Mouse (Mus musculus) heart, postnatal 0 days (tissue): ENCODE results near the gene Nsd2. TPM values are rescaled to one million over a fixed set of nuclear protein-coding genes. Genes with fewer than 3 reads are reported as not detected.

Experiments
- ATAC-seq: fragments of 200-750 bp; cut with Nextera tagmentation; 2 replicates; pipeline ENCODE4 v1.8.0; 2017; ENCODE audit warnings: low read depth, moderate number of reproducible peaks, moderate library complexity; ENCODE audit not compliant: insufficient read depth
- DNase-seq: peaks from one replicate; pipeline ENCODE4 v3.0.0-alpha.2; 2016; ENCODE audit warnings: low spot score
- H3K27ac ChIP-seq: fragments of 300-500 bp; sonication (generic); 2 replicates; pipeline ENCODE4 v1.5.1; 2014; ENCODE audit warnings: low read depth, mild to moderate bottlenecking
- H3K27me3 ChIP-seq: fragments of 300-500 bp; sonication (generic); 2 replicates; pipeline ENCODE4 v1.6.1; 2014; ENCODE audit warnings: low read length, mixed read lengths; ENCODE audit not compliant: control insufficient read depth, insufficient read depth
- H3K36me3 ChIP-seq: fragments of 300-500 bp; sonication (generic); replicated peaks from 2 replicates; pipeline ENCODE4 v1.6.1; 2014; ENCODE audit warnings: low read length, mixed read lengths; ENCODE audit not compliant: control insufficient read depth, insufficient read depth
- H3K4me1 ChIP-seq: fragments of 300-500 bp; sonication (generic); 2 replicates; pipeline ENCODE4 v1.6.1; 2014; ENCODE audit warnings: antibody characterized with exemption; ENCODE audit not compliant: control insufficient read depth, insufficient read depth
- H3K4me2 ChIP-seq: fragments of 300-500 bp; sonication (generic); 2 replicates; pipeline ENCODE4 v1.6.1; 2014; ENCODE audit warnings: low read depth, mild to moderate bottlenecking, low read length, moderate library complexity
- H3K4me3 ChIP-seq: fragments of 300-500 bp; sonication (generic); 2 replicates; pipeline ENCODE4 v1.5.1; 2014; ENCODE audit warnings: low read depth, low read length
- H3K9ac ChIP-seq: fragments of 300-500 bp; sonication (generic); replicated peaks from 2 replicates; pipeline ENCODE4 v1.6.1; 2014; ENCODE audit warnings: low read depth, low read length, mixed read lengths
- H3K9me3 ChIP-seq: fragments of 300-500 bp; sonication (generic); replicated peaks from 2 replicates; pipeline ENCODE4 v1.6.1; 2016; ENCODE audit warnings: low read length; ENCODE audit not compliant: control insufficient read depth
- CTCF ChIP-seq: IDR thresholded peaks from 2 replicates; pipeline ENCODE4 v1.5.1; 2016; ENCODE audit warnings: antibody characterized with exemption, control low read depth, low read depth
- EP300 ChIP-seq: IDR thresholded peaks from 2 replicates; pipeline ENCODE4 v1.6.1; 2016; ENCODE audit warnings: antibody characterized with exemption, low read depth
- WGBS: fragments of 180-500 bp; shearing (Covaris S2); extraction: QIAGEN DNeasy Blood & Tissue Kit; methylation state at CpG from one replicate; pipeline ENCODE4 v1.1.7; 2014; 5-methylcytosine and 5-hydroxymethylcytosine counted together
- polyA plus RNA-seq: library from polyadenylated mRNA; unstranded; fragments of >200 nt; fragmentation: Nextera tagmentation; extraction: Ambion mirVana; gene quantifications from 2 replicates; pipeline ENCODE4 v1.2.1, GENCODE M21; 2015
- total RNA-seq: library from RNA; depleted of rRNA; stranded (reverse); fragments of >200 nt; gene quantifications from 2 replicates; pipeline ENCODE4 v1.2.3, GENCODE M21; 2014; ENCODE audit warnings: low replicate concordance

The Nsd2 gene
- total and polyA plus RNA-seq, 2 experiments from 2014 or later, result 11.2 to 13.6 TPM

- TF ChIP-seq EP300 (no peak), CTCF (no peak)
- DNase-seq, result no peak
- no peaks in the 10 kb centered on the region for H3K36me3 ChIP-seq
- H3K9me3 ChIP-seq, result no peaks in the 10 kb centered on the region
- no peak overlapping the region for H3K4me2 ChIP-seq
- WGBS, result 81% methylated on average over 8 of the region's 8 CpGs
- no peak overlapping the region for H3K4me3 ChIP-seq
- H3K4me1 ChIP-seq, result 0 out of 2 replicates have a peak, but pooled peaks cover 9% of the 10 kb centered on the region
- H3K9ac ChIP-seq, result no peak overlapping the region
- H3K27ac ChIP-seq, result no peak overlapping the region
- H3K27me3 ChIP-seq, result no peaks in the 10 kb centered on the region
- no peak for ATAC-seq
Measured at GRCm38 (mm10) chr5:33828107-33828506, 7.6 kb downstream of the Nsd2 start.

GRCm38 (mm10) chr5:33829958-33830357 is 9.4 kb downstream of the Nsd2 start:
- H3K4me3 ChIP-seq, result no peak overlapping the region
- no peaks in the 10 kb centered on the region for H3K9me3 ChIP-seq
- H3K36me3 ChIP-seq, result no peaks in the 10 kb centered on the region
- no peaks in the 10 kb centered on the region for H3K27me3 ChIP-seq
- DNase-seq, result no peak
- H3K9ac ChIP-seq, result no peak overlapping the region
- H3K4me1 ChIP-seq, result 0 out of 2 replicates have a peak, but pooled peaks cover 9% of the 10 kb centered on the region
- WGBS, result 78% methylated on average over 3 of the region's 3 CpGs
- no peak overlapping the region for H3K4me2 ChIP-seq
- H3K27ac ChIP-seq, result no peak overlapping the region
- TF ChIP-seq CTCF, result no peak
- TF ChIP-seq EP300, result no peak
- no peak for ATAC-seq

GRCm38 (mm10) chr5:33830832-33831231 is 10.3 kb downstream of the Nsd2 start:
- H3K36me3 ChIP-seq, result no peaks in the 10 kb centered on the region
- no peaks in the 10 kb centered on the region for H3K9me3 ChIP-seq
- DNase-seq (no peak), ATAC-seq (no peak)
- 0 out of 2 replicates have a peak, but pooled peaks cover 9% of the 10 kb centered on the region for H3K4me1 ChIP-seq
- H3K27ac ChIP-seq, result no peak overlapping the region
- no peak overlapping the region for H3K4me2 ChIP-seq
- no peak overlapping the region for H3K9ac ChIP-seq
- WGBS, result 85% methylated on average over 1 of the region's 1 CpGs
- H3K27me3 ChIP-seq, result no peaks in the 10 kb centered on the region
- TF ChIP-seq EP300 (no peak), CTCF (0 out of 2 replicates have a peak, but pooled peaks have one; percentile 26)
- no peak overlapping the region for H3K4me3 ChIP-seq

GRCm38 (mm10) chr5:33841331-33841730 is 20.8 kb downstream of the Nsd2 start:
- Histone ChIP-seq H3K9me3 (no peaks in the 10 kb centered on the region), H3K4me3 (no peak overlapping the region), H3K27ac (no peak overlapping the region), H3K9ac (no peak overlapping the region), H3K4me2 (no peak overlapping the region), H3K4me1 (no peaks in the 10 kb centered on the region; the same call in 1 of the 2 replicates), H3K36me3 (peaks cover 20% of the 10 kb centered on the region), H3K27me3 (no peaks in the 10 kb centered on the region)
- WGBS, result 81% methylated on average over 1 of the region's 1 CpGs
- TF ChIP-seq EP300 (no peak), CTCF (no peak)
- DNase-seq (no peak), ATAC-seq (no peak)

- Histone ChIP-seq H3K4me1 (no peaks in the 10 kb centered on the region; the same call in 1 of the 2 replicates), H3K4me3 (no peak overlapping the region), H3K27ac (no peak overlapping the region), H3K4me2 (no peak overlapping the region), H3K36me3 (peaks cover 24% of the 10 kb centered on the region), H3K9me3 (no peaks in the 10 kb centered on the region), H3K9ac (no peak overlapping the region), H3K27me3 (no peaks in the 10 kb centered on the region)
- TF ChIP-seq CTCF (no peak), EP300 (no peak)
- ATAC-seq, result no peak
- WGBS, result 86% methylated on average over 4 of the region's 4 CpGs
- DNase-seq, result no peak
Measured at GRCm38 (mm10) chr5:33842549-33842948, 22.0 kb downstream of the Nsd2 start.

GRCm38 (mm10) chr5:33851466-33851865 is 30.9 kb downstream of the Nsd2 start:
- H3K4me2 ChIP-seq, result no peak overlapping the region
- no peak overlapping the region for H3K4me3 ChIP-seq
- H3K9me3 ChIP-seq, result no peaks in the 10 kb centered on the region
- WGBS, result 94% methylated on average over 4 of the region's 4 CpGs
- ATAC-seq (no peak), DNase-seq (no peak)
- H3K36me3 ChIP-seq, result peaks cover 33% of the 10 kb centered on the region
- no peaks in the 10 kb centered on the region for H3K4me1 ChIP-seq
- H3K27me3 ChIP-seq, result no peaks in the 10 kb centered on the region
- TF ChIP-seq CTCF, result no peak
- no peak for TF ChIP-seq EP300
- H3K9ac ChIP-seq, result no peak overlapping the region
- H3K27ac ChIP-seq, result no peak overlapping the region; the same call in 1 of the 2 replicates
